Mouse (Mus musculus): ENCODE data around the gene Gss. TPM values are rescaled to one million over a fixed set of nuclear protein-coding genes. Genes with fewer than 3 reads are reported as not detected.

Gene Gss
- 14.3 and 15.3 TPM in 2 replicates for polyA plus RNA-seq (2014; fragmentation: Nextera tagmentation; extraction: Ambion mirVana)

DNA sequence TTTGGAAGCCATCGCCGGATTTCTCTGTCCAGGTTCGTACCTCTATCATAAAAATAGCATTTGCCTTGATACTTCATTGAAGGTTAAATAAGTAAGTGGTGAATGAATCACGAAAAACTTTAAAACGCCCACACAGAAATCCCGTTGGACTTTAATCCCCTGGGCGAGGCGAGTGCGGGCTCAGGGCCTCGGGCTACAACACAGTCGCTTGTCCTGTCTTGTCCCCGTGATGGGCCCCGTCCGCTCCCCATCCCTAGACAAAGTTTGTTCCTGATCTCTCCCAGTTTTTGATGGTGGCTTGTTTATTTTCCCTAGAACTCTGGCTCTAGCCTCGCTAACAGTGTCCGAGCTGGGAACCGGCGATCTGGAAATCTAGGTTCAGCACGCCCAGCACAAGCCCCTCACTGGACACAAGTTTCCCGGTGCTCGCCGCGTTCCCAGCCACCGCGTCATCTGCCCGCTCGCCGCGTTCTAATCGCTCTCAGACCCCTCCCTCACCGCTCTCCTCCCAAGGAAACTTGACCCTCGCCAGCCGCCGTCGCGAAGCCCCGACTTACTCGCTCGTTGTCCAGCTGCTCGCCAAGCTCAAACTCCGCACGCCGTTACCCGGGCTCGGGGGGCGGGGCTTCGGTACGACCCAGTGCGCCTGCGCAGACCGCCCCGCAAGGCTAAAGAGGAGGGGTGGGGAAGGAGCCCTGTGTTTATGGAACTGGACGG is at the start of gene Gss:
Gene Gss (minus strand): TSS at position 674 of the 717 bp plus-strand sequence.
- no peaks in the 10 kb centered on the region for H3K9me3 ChIP-seq (ENCODE audit: control insufficient read depth, low read length)
- peak within 1 kb of the TSS; percentile 78 for H3K27ac ChIP-seq
- under 1% methylated on average over 53 of the region's 53 CpGs for WGBS
- peak within 1 kb of the TSS; percentile 67 for H3K4me2 ChIP-seq (replicated peaks)
- ATAC-seq (ENCODE audit: low FRiP score): peak; percentile 91
- H3K27me3 ChIP-seq (ENCODE audit: control insufficient read depth, insufficient read depth, low read length): no peaks in the 10 kb centered on the region
- H3K4me1 ChIP-seq (replicated peaks; ENCODE audit: control insufficient read depth, insufficient read depth, low read length): peaks cover 10% of the 10 kb centered on the region; the same call in 1 of the 2 replicates
- H3K9ac ChIP-seq: peak within 1 kb of the TSS; percentile 68
- no peaks in the 10 kb centered on the region for H3K36me3 ChIP-seq (replicated peaks; ENCODE audit: control insufficient read depth, insufficient read depth)
- DNase-seq (ENCODE audit: low spot score): peak; percentile 97
- peak within 1 kb of the TSS; percentile 59 for H3K4me3 ChIP-seq (replicated peaks; ENCODE audit: low read length)

DNA sequence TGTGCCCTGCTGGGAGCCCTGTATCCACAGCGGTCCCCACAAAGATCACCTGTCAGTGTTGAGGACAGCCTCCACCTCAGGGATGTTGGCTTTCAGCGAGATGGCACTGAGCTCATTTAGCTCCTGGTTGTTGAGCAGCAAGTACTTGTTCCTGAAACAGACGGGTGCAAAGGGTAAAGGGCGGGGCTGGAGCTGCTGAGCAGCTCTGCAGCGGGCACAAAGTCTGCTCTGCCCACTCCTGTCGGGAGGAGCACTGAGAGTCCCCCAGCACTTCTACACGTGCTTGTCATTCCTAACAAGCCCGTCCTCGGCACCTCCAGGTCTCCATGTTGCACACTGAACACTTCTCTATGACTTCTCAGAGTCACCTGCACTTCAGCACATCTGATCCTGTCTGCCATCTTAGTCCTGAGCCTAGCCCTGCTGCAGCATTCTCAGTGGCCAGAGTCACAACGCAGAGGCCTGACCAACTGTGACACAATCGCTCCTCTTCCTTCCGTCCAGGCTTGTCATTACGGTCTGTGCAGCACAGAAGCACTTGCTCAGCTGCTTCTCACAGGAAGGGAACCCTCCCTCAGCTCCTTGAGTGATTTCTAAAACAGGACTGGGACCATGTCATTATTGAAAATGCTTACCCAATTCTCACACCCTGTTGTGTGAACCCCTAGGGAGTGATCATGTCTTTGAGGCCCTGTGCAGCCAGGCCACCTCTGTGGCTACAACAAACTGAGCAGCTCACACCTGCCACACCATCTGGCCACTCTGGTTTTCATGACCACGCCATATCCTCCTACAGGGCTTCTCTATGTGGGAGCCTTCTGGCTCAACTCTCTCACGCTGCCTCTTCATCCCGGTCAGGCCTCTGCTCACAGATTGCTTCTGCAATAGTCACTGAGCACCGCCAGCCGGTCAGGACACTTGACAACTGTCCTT is 49.2 kb upstream of the Gss start:
- 0 out of 2 replicates have a peak, but pooled peaks have one; percentile 32 for ATAC-seq (ENCODE audit: low FRiP score)
- Histone ChIP-seq H3K9ac (no peak overlapping the region), H3K4me2 (replicated peaks) (no peak overlapping the region), H3K27ac (no peak overlapping the region; the same call in 1 of the 2 replicates), H3K27me3 (ENCODE audit: control insufficient read depth, insufficient read depth, low read length) (no peaks in the 10 kb centered on the region), H3K4me3 (replicated peaks; ENCODE audit: low read length) (no peak overlapping the region), H3K9me3 (ENCODE audit: control insufficient read depth, low read length) (no peaks in the 10 kb centered on the region), H3K36me3 (replicated peaks; ENCODE audit: control insufficient read depth, insufficient read depth) (peaks cover 97% of the 10 kb centered on the region), H3K4me1 (replicated peaks; ENCODE audit: control insufficient read depth, insufficient read depth, low read length) (no peaks in the 10 kb centered on the region)
- 57% methylated on average over 18 of the region's 18 CpGs for WGBS
- no peak for DNase-seq (ENCODE audit: low spot score)

- Histone ChIP-seq H3K9ac (no peak overlapping the region), H3K36me3 (replicated peaks; ENCODE audit: control insufficient read depth, insufficient read depth) (peaks cover 97% of the 10 kb centered on the region), H3K4me3 (replicated peaks; ENCODE audit: low read length) (no peak overlapping the region), H3K27ac (no peak overlapping the region), H3K27me3 (ENCODE audit: control insufficient read depth, insufficient read depth, low read length) (no peaks in the 10 kb centered on the region), H3K9me3 (ENCODE audit: control insufficient read depth, low read length) (no peaks in the 10 kb centered on the region), H3K4me1 (replicated peaks; ENCODE audit: control insufficient read depth, insufficient read depth, low read length) (no peaks in the 10 kb centered on the region), H3K4me2 (replicated peaks) (no peak overlapping the region)
- 54% methylated on average over 6 of the region's 6 CpGs for WGBS
- ATAC-seq (ENCODE audit: low FRiP score) (no peak), DNase-seq (ENCODE audit: low spot score) (no peak)
These were observed 48.0 kb upstream of the Gss start for GRCm38 (mm10) chr2:155640656-155641055.

DNA sequence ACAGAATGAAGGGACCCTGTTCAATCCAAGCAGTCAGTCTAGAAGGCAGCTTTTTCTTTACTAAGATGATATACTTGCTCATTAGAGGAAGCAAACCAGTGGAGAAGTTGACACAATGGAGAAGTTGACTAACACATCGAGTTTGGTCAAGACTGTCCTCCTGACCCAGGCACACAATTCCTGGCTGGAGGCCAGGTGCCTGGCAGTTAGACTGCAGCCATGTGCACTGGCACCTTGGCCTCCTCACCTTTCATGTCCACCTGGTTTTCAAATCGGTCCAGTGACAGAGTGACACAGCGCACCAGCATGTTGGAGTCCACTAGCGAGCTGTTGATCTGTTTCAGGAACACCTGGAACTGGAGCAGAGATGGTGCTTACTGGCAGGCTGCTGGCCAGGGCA is 44.8 kb upstream of the Gss start:
- WGBS: 96% methylated on average over 4 of the region's 4 CpGs
- no peak for ATAC-seq (ENCODE audit: low FRiP score)
- no peaks in the 10 kb centered on the region for H3K4me1 ChIP-seq (replicated peaks; ENCODE audit: control insufficient read depth, insufficient read depth, low read length)
- H3K4me3 ChIP-seq (replicated peaks; ENCODE audit: low read length): no peak overlapping the region
- peaks cover 97% of the 10 kb centered on the region for H3K36me3 ChIP-seq (replicated peaks; ENCODE audit: control insufficient read depth, insufficient read depth)
- H3K27me3 ChIP-seq (ENCODE audit: control insufficient read depth, insufficient read depth, low read length): peaks cover 16% of the 10 kb centered on the region
- H3K9ac ChIP-seq: no peak overlapping the region
- no peak overlapping the region for H3K4me2 ChIP-seq (replicated peaks)
- no peaks in the 10 kb centered on the region for H3K9me3 ChIP-seq (ENCODE audit: control insufficient read depth, low read length)
- DNase-seq (ENCODE audit: low spot score): no peak
- H3K27ac ChIP-seq: no peak overlapping the region

DNA sequence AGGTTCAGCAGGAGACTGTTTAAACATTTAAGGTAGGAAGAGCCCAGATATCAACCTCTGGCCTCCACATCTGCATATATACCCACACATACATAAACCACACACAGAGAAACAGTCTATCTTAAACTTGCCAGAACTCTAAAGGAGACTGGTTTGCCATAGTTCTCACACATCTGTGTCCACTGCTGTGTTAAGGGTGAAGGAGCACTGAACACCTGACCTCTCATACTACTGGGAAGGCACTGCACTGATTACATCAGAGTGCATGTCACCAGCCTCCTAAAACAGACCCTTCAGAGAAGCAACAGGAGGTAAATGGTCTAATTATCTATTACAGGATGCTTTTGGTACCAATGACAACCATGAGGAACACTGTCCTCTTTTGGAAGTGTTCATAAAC is 44.3 kb upstream of the Gss start:
- no peak overlapping the region for H3K9ac ChIP-seq
- no peak overlapping the region for H3K27ac ChIP-seq
- no peak overlapping the region for H3K4me2 ChIP-seq (replicated peaks)
- no peak for DNase-seq (ENCODE audit: low spot score)
- no peak for ATAC-seq (ENCODE audit: low FRiP score)
- H3K4me1 ChIP-seq (replicated peaks; ENCODE audit: control insufficient read depth, insufficient read depth, low read length): no peaks in the 10 kb centered on the region
- H3K36me3 ChIP-seq (replicated peaks; ENCODE audit: control insufficient read depth, insufficient read depth): peaks cover 97% of the 10 kb centered on the region
- peaks cover 21% of the 10 kb centered on the region for H3K27me3 ChIP-seq (ENCODE audit: control insufficient read depth, insufficient read depth, low read length)
- H3K9me3 ChIP-seq (ENCODE audit: control insufficient read depth, low read length): no peaks in the 10 kb centered on the region
- H3K4me3 ChIP-seq (replicated peaks; ENCODE audit: low read length): no peak overlapping the region

DNA sequence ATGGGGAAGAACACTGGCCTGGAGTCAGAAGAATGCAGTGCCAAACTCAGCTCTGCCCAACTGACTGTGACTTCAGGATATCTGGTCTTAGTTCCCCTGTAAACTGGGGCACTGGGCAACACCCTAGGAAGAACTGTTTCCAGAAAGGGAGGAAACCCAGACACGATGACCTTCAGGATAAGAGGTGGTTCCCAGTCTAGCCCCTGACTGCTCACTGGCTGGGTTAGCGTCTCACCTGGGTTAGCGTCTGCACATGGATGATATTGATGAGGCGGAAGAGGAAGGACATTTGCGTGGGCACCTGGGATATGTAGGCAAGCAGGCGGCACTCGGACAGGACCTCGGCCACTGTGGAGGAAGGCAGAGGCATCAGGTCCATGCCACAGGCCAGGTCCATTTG is 43.4 kb upstream of the Gss start:
- no peak for ATAC-seq (ENCODE audit: low FRiP score)

DNA sequence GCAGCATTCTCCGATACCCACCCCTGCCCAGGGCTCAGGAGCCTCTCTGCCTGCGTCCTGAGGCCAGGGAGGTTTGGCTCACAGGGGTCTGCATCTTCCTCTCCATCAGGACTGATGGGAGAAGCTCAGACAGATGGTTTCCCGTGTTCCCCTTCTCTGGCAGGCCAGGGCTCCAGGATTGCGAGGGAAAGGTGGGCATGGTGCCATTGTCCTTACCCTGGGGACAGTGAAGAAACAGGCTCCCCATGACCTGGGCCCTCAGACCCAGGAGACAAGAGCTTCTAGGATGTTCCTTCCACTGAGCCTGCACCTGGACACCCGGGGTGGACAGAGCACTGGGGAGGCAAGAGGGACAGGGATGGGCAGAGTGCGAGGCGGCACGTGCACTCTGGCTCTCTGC is 42.0 kb upstream of the Gss start:
- Histone ChIP-seq H3K4me3 (replicated peaks; ENCODE audit: low read length) (no peak overlapping the region), H3K9ac (no peak overlapping the region), H3K27ac (no peak overlapping the region), H3K9me3 (ENCODE audit: control insufficient read depth, low read length) (no peaks in the 10 kb centered on the region), H3K4me1 (replicated peaks; ENCODE audit: control insufficient read depth, insufficient read depth, low read length) (peaks cover 12% of the 10 kb centered on the region; the same call in 1 of the 2 replicates), H3K27me3 (ENCODE audit: control insufficient read depth, insufficient read depth, low read length) (peaks cover 42% of the 10 kb centered on the region), H3K4me2 (replicated peaks) (no peak overlapping the region), H3K36me3 (replicated peaks; ENCODE audit: control insufficient read depth, insufficient read depth) (peaks cover 81% of the 10 kb centered on the region)
- 88% methylated on average over 8 of the region's 8 CpGs for WGBS
- ATAC-seq (ENCODE audit: low FRiP score) (no peak), DNase-seq (ENCODE audit: low spot score) (no peak)

More for the DNA sequence above, 43.4 kb upstream of the Gss start:
- WGBS: 95% methylated on average over 8 of the region's 8 CpGs
- no peak for DNase-seq (ENCODE audit: low spot score)
- Histone ChIP-seq H3K4me1 (replicated peaks; ENCODE audit: control insufficient read depth, insufficient read depth, low read length) (no peaks in the 10 kb centered on the region), H3K9ac (no peak overlapping the region), H3K9me3 (ENCODE audit: control insufficient read depth, low read length) (no peaks in the 10 kb centered on the region), H3K27ac (no peak overlapping the region), H3K36me3 (replicated peaks; ENCODE audit: control insufficient read depth, insufficient read depth) (peaks cover 95% of the 10 kb centered on the region), H3K4me2 (replicated peaks) (no peak overlapping the region), H3K27me3 (ENCODE audit: control insufficient read depth, insufficient read depth, low read length) (peaks cover 30% of the 10 kb centered on the region), H3K4me3 (replicated peaks; ENCODE audit: low read length) (no peak overlapping the region)

DNA sequence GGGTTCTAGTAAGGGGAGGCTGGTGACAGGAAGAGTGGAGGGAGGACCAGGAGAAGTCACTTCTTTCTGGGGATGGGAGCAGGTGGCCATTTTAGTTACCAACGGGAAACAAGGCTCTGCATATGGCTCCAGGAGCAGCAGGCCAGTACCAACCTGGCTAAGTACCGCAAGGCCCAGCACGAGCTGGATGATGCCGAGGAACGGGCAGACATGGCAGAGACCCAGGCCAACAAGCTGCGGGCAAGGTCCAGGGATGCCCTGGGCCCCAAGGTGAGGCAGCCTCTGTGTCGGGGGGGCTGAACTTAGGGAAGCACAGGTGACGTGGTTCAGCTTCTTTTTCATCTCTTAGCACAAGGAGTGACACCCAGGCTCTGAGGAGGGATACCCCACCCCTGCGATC is 41.1 kb upstream of the Gss start:
- peaks cover 75% of the 10 kb centered on the region for H3K36me3 ChIP-seq (replicated peaks; ENCODE audit: control insufficient read depth, insufficient read depth)
- H3K4me2 ChIP-seq (replicated peaks): no peak overlapping the region
- H3K4me1 ChIP-seq (replicated peaks; ENCODE audit: control insufficient read depth, insufficient read depth, low read length): peaks cover 20% of the 10 kb centered on the region; the same call in 1 of the 2 replicates
- ATAC-seq (ENCODE audit: low FRiP score) (no peak), DNase-seq (ENCODE audit: low spot score) (no peak)
- H3K27me3 ChIP-seq (ENCODE audit: control insufficient read depth, insufficient read depth, low read length): peaks cover 46% of the 10 kb centered on the region
- H3K9me3 ChIP-seq (ENCODE audit: control insufficient read depth, low read length): no peaks in the 10 kb centered on the region
- no peak overlapping the region for H3K27ac ChIP-seq
- no peak overlapping the region for H3K4me3 ChIP-seq (replicated peaks; ENCODE audit: low read length)
- WGBS: 87% methylated on average over 9 of the region's 9 CpGs
- no peak overlapping the region for H3K9ac ChIP-seq

- peaks cover 73% of the 10 kb centered on the region for H3K36me3 ChIP-seq (replicated peaks; ENCODE audit: control insufficient read depth, insufficient read depth)
- H3K27me3 ChIP-seq (ENCODE audit: control insufficient read depth, insufficient read depth, low read length): peaks cover 53% of the 10 kb centered on the region
- no peak overlapping the region for H3K27ac ChIP-seq
- no peak for DNase-seq (ENCODE audit: low spot score)
- peaks cover 20% of the 10 kb centered on the region; the same call in 1 of the 2 replicates for H3K4me1 ChIP-seq (replicated peaks; ENCODE audit: control insufficient read depth, insufficient read depth, low read length)
- no peak overlapping the region for H3K9ac ChIP-seq
- no peaks in the 10 kb centered on the region for H3K9me3 ChIP-seq (ENCODE audit: control insufficient read depth, low read length)
- no peak overlapping the region for H3K4me3 ChIP-seq (replicated peaks; ENCODE audit: low read length)
- ATAC-seq (ENCODE audit: low FRiP score): no peak
- 69% methylated on average over 19 of the region's 19 CpGs for whole genome bisulfite sequencing
- H3K4me2 ChIP-seq (replicated peaks): no peak overlapping the region
These were observed 40.5 kb upstream of the Gss start for GRCm38 (mm10) chr2:155633121-155633520.

Measured in hindbrain, embryonic 14.5 days (tissue).